Mouse (Mus musculus) frontal cortex, postnatal 10 days (tissue): ENCODE results near the gene Rfc2.
A peak's percentile ranks its signal among the peaks of the same experiment; 100 is the strongest.

Source experiments
- DNase-seq, 2 experiments: peaks; one replicate each; pipeline ENCODE4 v3.0.0; 2022; ENCODE audit warnings: low spot score in 2 of 2, mixed read lengths in 1 of 2

Gene Rfc2

GRCm38 (mm10) chr5:134565696-134566095 lies 15.5 kb upstream of the Rfc2 start:
- no peak for DNase-seq

DNA sequence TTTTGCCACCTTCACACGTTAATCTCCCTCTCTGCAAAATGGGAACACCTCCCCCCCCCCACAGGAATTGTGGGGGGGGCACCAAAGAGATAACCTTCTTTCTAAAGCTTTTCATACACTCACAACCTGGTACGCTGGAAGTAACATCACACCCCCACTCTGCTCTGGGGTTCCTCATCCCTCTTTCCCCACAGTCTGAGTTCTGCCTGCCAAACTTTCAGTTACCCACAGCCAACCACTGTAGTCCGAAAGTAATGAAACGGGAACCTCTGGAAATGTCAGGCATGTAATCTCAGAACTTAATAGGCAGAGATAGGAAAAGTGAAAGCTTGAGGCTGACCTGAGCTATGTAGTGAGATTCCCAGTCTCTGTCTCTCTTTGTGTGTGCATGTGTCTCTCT lies 13.7 kb upstream of the Rfc2 start:
- no peak for DNase-seq

- no peak for DNase-seq
Observed at GRCm38 (mm10) chr5:134568030-134568429, 13.1 kb upstream of the Rfc2 start.

DNA sequence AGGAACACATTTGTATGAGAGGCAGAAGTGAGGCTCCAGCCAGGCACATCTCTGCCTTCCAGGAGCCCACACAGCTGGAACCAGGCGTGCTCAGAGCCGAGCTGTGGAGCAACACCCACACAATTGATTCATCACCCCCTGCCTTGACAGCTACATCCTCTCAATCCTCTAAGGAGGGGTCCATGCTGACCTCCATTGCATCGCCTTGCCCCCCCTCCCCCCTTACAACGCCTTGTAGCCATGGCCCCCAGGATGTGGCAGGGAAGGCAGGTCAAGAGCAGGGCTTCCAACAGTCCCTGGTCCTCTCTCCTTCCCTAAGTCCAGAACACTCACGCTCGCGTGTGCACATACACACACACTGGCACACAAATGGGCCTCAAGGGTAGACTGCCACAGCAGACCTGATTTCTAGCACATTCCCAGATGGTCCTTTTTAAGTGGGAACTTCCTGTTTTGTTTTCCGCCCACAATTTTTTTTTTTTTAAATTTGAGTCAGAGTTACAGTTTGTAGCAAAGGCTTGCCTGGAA lies 12.1 kb upstream of the Rfc2 start:
- no peak for DNase-seq

DNA sequence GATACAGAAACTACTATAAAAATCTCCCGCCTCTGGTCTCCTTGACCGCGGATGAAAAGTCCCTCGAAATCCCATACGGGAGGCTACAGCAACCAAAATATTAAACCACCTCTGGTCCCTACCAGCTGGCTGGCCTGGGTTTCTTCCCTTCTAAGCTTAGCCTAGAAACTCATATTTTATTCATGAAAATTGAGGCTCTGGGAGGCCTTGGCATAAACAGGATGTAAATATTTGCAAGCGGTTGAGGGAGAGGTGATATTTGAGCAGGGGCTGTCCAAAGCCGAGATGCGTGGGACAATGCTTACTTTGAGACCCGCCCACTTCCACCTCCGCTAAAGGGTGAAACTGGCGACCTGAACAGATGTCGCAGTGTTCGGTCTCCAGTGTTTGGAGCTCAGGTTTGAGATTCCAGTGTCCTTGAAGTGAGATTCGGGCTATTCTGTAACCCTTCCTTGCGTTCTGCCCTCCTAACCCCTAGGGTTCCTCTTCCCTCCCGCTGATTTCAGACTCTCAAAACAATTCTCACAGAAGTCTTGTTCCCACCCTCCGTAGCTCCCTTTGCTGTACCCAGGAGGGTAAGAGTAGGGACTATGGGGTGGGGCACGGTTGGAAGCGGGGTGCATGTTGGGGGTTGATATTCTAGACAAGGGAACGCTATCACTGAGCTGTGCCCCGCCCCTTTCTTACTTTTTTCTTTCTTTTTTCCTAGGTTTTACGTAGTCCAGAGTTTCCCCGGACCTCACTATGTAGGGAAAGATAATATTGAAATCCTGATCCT lies 9.2 kb upstream of the Rfc2 start:
- no peak for DNase-seq

GRCm38 (mm10) chr5:134572508-134573214 lies 8.5 kb upstream of the Rfc2 start:
- no peak for DNase-seq

- no peak for DNase-seq
Observed at GRCm38 (mm10) chr5:134575833-134576232, 5.3 kb upstream of the Rfc2 start.

DNA sequence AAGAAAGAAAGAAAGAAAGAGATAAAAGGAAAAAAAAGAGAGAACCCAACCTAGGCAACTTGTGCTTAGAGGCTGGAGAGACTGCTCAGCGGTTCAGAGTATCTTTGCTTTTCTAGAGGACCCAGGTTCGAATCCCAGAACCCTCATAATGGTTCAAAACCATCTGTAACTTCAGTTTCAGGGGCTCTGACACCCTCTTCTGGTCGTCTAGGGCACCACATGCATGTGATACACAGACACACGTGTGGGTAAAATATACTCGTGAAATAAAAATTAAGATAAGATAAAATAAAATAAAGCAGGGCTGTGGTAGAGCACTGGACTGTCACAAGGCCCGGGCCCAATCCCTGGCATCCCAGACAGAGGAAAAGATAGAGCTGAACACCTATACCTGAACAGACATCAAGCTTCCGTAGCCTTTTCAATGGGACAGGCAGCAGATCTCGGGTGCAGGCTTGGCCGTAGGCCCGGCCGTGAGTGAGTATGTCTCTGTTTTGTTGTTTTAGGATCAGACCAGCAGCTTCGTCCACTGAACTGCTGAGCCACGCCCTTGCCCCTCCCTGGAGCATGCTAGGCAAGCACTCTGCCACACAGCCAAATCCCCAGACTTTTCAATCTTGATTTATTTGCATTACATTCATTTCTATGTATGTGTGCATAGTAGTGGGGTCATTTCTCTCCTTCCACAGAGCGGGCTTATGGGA lies 4.5 kb upstream of the Rfc2 start:
- DNase-seq: no peak

DNA sequence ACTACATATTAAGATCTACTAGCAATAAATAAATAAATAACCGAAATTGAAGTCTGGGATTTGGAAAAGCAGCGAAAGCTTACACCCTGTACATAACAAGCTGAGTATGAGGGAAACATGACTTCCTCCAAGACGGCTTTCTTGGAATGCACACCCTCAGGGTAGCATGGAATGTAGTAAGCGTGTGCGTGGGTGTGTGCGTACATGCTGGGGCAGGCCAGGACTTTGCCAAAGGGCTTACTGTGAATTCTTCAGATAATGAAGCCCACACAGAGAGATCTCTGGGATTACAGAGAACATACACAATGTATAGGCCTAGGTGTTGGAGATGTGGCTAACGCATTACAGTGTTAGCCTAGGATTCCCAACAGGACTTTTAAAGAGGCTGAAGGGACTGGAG lies 3.6 kb upstream of the Rfc2 start:
- DNase-seq: no peak

- DNase-seq: no peak
Observed at GRCm38 (mm10) chr5:134579135-134579534, 2.0 kb upstream of the Rfc2 start.

- peak; percentile 92 to 96 for DNase-seq
Observed at GRCm38 (mm10) chr5:134582221-134582907, 1.2 kb downstream of the Rfc2 start.

- DNase-seq: no peak
Observed at GRCm38 (mm10) chr5:134583006-134583883, 2.1 kb downstream of the Rfc2 start.

DNA sequence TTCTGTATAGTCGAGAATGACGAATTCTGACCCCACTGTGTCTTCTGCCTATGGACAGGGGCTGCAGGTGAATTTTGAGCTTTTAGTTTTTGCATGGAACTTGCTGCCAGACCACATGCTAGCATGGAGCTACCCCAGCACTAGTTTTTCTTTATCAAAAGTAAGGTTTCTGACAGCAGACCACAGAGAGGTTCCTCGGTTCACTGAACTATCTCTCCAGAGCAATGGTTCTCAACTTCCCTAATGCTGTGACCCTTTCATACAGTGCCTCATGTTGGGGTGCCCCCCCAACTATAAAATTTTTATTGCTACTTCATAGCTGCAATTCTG lies 2.7 kb downstream of the Rfc2 start:
- no peak for DNase-seq

DNA sequence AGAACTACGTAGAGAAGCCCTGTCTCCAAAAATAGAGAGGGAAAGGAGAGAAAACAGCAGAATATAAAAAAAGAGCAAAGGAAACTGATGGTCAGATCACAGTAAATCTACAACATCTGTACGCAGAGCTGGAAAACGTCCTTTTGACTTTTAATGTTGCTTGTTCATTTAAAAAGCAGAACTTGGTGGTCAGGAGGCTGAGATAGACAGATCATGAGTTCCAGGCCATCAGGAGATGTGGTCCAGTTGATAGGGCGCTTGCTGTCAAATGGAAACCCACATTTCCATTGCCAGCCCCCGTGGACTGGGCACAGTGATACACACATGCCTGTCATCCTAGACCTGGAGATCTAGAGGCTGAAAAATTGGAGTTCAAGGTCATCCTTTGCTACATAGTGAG lies 3.6 kb downstream of the Rfc2 start:
- no peak for DNase-seq

GRCm38 (mm10) chr5:134589900-134590299 lies 8.7 kb downstream of the Rfc2 start:
- no peak for DNase-seq

DNA sequence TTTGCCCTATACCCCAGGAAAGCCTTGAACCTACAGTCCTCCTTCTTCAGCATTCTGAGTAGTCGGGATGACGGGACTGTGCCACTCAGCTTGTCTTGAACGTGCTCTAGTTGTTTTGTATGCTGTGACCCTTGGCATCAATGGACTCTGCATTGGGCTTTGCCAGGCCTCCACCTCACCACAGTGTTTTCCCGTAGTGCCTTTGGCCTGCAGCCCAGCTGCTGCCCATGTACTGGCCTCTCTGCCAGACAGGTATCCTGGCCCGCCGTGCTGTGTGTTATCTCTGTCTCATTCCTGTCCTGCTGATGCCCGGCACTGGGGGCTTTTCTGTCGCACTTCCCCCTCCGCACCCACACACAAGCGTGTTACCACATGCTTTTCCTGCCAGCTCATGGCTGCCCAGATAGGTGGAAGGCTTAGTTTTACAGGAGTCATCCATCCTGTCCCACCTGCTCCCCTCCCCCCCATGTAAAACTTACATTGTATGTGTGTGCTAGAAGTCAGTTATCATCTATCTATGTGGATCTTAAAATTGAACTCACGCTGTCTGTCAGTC lies 10.9 kb downstream of the Rfc2 start:
- no peak for DNase-seq

DNA sequence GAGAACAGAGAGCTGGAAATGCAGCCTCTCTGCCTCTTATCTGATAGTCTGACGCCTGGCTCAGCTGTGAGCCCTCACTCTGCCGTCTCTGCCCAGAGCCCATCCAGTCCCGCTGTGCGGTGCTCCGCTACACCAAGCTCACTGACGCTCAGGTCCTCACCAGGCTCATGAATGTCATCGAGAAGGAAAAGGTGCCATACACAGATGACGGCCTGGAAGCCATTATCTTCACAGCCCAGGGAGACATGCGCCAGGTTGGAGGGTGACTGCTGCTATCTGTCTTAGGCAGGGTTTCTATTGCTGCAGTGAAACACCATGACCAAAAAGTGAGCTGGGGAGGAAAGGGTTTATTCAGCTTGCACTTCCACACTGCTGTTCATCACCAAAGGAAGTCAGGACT lies 11.9 kb downstream of the Rfc2 start:
- no peak for DNase-seq

GRCm38 (mm10) chr5:134597711-134598110 lies 16.5 kb downstream of the Rfc2 start:
- no peak for DNase-seq

GRCm38 (mm10) chr5:134604376-134604775 lies 23.2 kb downstream of the Rfc2 start:
- DNase-seq: no peak

DNA sequence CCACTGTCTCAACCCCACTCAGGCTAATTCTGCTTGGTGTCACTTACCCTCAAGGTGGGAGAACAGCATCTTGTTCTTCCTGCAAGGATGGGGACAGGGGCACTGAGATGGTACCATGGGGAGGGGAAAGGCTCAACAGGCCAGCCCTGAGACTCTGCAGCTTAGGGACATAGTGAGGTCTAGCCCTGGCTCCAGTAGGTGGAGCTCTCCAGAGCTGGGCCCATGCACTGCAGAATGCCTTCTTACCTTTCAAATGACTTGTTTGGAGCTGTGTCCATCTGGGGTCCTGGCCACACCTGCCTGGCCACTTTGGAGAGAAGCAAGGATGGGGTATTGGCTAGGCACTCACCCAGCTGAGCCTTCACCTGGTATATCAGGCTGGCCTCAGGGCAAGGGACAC lies 25.1 kb downstream of the Rfc2 start:
- DNase-seq: no peak

DNA sequence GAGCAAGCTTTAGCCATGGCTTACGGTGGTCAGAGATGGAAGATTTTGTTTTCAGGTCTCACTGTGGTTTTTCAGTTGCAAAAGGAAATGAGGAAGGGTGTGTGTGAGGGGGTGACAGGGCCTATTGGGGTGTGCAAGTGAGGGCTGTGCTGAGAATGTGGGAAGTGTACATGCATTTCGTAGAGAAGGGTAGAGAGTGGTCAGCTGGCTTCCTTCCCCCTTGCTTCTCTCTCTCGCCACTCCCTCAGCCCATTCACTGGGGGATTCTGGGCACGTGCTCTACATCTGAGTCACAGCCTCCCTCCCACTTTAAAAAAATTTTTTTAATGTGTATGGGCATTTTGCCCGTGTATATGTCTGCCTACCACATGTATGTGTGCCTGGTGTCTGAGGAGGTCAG lies 26.0 kb downstream of the Rfc2 start:
- DNase-seq: no peak
